Mouse (Mus musculus): ENCODE results near the gene Iqsec3. TPM values are rescaled to one million over a fixed set of nuclear protein-coding genes. Genes with fewer than 3 reads are reported as not detected.
A peak's percentile ranks its signal among the peaks of the same experiment; 100 is the strongest.
"Not testable (repeated sequence)": the region's sequence is repeated elsewhere in the genome, so short reads cannot be mapped to it uniquely, and the experiment has no call there.

The Iqsec3 gene
- polyA plus RNA-seq, 1 experiment from 2014 or later = not detected

DNA sequence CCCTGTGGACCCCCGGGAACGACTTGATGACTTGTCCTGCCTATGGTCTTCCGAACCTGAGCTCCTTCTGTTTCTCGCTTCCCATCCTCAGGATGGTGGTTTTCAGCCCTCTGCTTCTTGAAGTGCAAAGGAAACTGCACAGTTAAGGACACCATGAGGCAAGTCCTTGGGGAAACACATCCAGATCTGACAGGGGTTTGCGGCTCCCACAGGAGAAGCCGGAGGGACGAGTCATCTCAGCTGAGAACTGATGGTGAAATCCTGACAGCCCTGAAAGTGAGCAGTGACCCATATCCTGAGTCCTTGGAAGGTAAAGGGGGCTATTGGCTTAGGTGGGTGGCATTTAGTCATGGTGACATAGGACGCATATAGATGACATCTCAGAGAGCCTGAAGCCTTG is 92.9 kb downstream of the Iqsec3 start:
- Histone ChIP-seq H3K4me1 (ENCODE audit: insufficient read depth, low read depth, low read length) (no peaks in the 10 kb centered on the region), H3K4me2 (replicated peaks; ENCODE audit: low read depth, low read length) (no peak overlapping the region), H3K27me3 (replicated peaks; ENCODE audit: insufficient read depth, low read length) (no peaks in the 10 kb centered on the region), H3K27ac (ENCODE audit: low read length) (no peak overlapping the region), H3K9me3 (ENCODE audit: low read length) (no peaks in the 10 kb centered on the region), H3K9ac (replicated peaks; ENCODE audit: low read depth) (no peak overlapping the region), H3K4me3 (ENCODE audit: low read depth, low read length) (no peak overlapping the region), H3K36me3 (ENCODE audit: insufficient read depth, low read length) (no peaks in the 10 kb centered on the region)
- TF ChIP-seq EP300 (IDR thresholded peaks at IDR 0.05) = no peak
- TF ChIP-seq CTCF (IDR thresholded peaks at IDR 0.05) = no peak
- ATAC-seq (no peak), DNase-seq (ENCODE audit: low spot score) (no peak)
- 74% methylated on average over 8 of the region's 8 CpGs for WGBS

GRCm38 (mm10) chr6:121378256-121378655 is 95.2 kb downstream of the Iqsec3 start:
- no peaks in the 10 kb centered on the region for H3K27me3 ChIP-seq (replicated peaks; ENCODE audit: insufficient read depth, low read length)
- 61% methylated on average over 4 of the region's 4 CpGs for WGBS

DNA sequence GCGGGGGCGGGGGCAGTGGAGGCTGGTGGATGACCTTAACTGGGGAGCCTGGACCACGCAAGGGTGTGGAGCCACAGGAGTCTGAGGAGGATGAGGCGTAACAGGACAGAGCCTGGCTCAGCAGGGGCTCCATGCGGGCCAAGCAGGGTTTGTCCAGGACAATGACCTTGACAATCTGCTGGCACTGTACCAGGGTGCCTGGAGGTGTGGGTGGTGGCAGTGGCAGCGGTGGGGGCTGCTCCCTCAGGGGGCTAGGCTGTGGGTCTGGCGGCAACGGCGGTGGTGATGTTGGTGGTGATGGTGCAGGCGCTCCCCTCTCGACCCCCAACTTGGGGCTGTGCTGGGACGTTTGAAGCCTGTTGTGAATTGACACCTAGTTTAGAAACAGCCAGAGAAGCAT is 97.3 kb downstream of the Iqsec3 start:
- TF ChIP-seq EP300 (IDR thresholded peaks at IDR 0.05) (no peak), CTCF (IDR thresholded peaks at IDR 0.05) (no peak)
- Histone ChIP-seq H3K27me3 (replicated peaks; ENCODE audit: insufficient read depth, low read length) (no peaks in the 10 kb centered on the region), H3K4me1 (ENCODE audit: insufficient read depth, low read depth, low read length) (no peaks in the 10 kb centered on the region), H3K27ac (ENCODE audit: low read length) (no peak overlapping the region), H3K36me3 (ENCODE audit: insufficient read depth, low read length) (no peaks in the 10 kb centered on the region), H3K9me3 (ENCODE audit: low read length) (no peaks in the 10 kb centered on the region), H3K4me2 (replicated peaks; ENCODE audit: low read depth, low read length) (no peak overlapping the region), H3K4me3 (ENCODE audit: low read depth, low read length) (no peak overlapping the region), H3K9ac (replicated peaks; ENCODE audit: low read depth) (no peak overlapping the region)
- no peak for ATAC-seq
- WGBS = 61% methylated on average over 11 of the region's 12 CpGs
- no peak for DNase-seq (ENCODE audit: low spot score)

More at GRCm38 (mm10) chr6:121378256-121378655, 95.2 kb downstream of the Iqsec3 start:
- Histone ChIP-seq H3K36me3 (ENCODE audit: insufficient read depth, low read length) (no peaks in the 10 kb centered on the region), H3K4me2 (replicated peaks; ENCODE audit: low read depth, low read length) (no peak overlapping the region), H3K4me3 (ENCODE audit: low read depth, low read length) (no peak overlapping the region), H3K4me1 (ENCODE audit: insufficient read depth, low read depth, low read length) (no peaks in the 10 kb centered on the region), H3K9me3 (ENCODE audit: low read length) (no peaks in the 10 kb centered on the region), H3K9ac (replicated peaks; ENCODE audit: low read depth) (no peak overlapping the region), H3K27ac (ENCODE audit: low read length) (no peak overlapping the region)
- TF ChIP-seq CTCF (IDR thresholded peaks at IDR 0.05) (no peak), EP300 (IDR thresholded peaks at IDR 0.05) (no peak)
- ATAC-seq = no peak
- no peak for DNase-seq (ENCODE audit: low spot score)

GRCm38 (mm10) chr6:121371197-121371980 is 102.1 kb downstream of the Iqsec3 start:
- no peaks in the 10 kb centered on the region for H3K27me3 ChIP-seq (replicated peaks; ENCODE audit: insufficient read depth, low read length)
- H3K4me3 ChIP-seq (ENCODE audit: low read depth, low read length) = no peak overlapping the region
- no peak for DNase-seq (ENCODE audit: low spot score)
- H3K4me1 ChIP-seq (ENCODE audit: insufficient read depth, low read depth, low read length) = no peaks in the 10 kb centered on the region
- H3K9ac ChIP-seq (replicated peaks; ENCODE audit: low read depth) = no peak overlapping the region
- H3K36me3 ChIP-seq (ENCODE audit: insufficient read depth, low read length) = no peaks in the 10 kb centered on the region
- no peak for ATAC-seq
- TF ChIP-seq CTCF (IDR thresholded peaks at IDR 0.05) (no peak), EP300 (IDR thresholded peaks at IDR 0.05) (no peak)
- no peak overlapping the region for H3K27ac ChIP-seq (ENCODE audit: low read length)
- no peaks in the 10 kb centered on the region for H3K9me3 ChIP-seq (ENCODE audit: low read length)
- 46% methylated on average over 10 of the region's 10 CpGs for WGBS
- H3K4me2 ChIP-seq (replicated peaks; ENCODE audit: low read depth, low read length) = no peak overlapping the region

DNA sequence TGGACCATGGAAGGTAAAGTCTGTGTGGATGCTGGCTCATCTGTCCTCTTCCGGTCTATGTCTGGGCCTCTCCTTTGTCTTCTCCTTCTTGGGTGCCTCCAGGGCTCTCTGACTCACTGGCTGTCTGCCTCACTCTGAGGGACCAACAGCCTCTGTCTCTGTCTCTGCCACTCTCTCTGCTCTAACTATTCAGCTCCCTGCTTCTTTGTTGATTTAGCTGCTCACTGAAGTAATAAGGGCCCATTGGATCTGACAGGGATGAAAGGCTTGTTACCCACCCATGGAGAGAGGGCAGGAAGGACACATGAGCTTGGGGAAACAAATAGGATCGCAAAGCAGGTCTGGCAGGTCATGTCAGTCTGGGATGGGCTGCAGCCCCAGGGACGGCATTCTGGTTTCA is 106.4 kb downstream of the Iqsec3 start:
- TF ChIP-seq CTCF (IDR thresholded peaks at IDR 0.05) (no peak), EP300 (IDR thresholded peaks at IDR 0.05) (no peak)
- Histone ChIP-seq H3K4me1 (ENCODE audit: insufficient read depth, low read depth, low read length) (no peaks in the 10 kb centered on the region), H3K36me3 (ENCODE audit: insufficient read depth, low read length) (no peaks in the 10 kb centered on the region), H3K27me3 (replicated peaks; ENCODE audit: insufficient read depth, low read length) (no peaks in the 10 kb centered on the region), H3K9ac (replicated peaks; ENCODE audit: low read depth) (no peak overlapping the region), H3K9me3 (ENCODE audit: low read length) (no peaks in the 10 kb centered on the region), H3K4me3 (ENCODE audit: low read depth, low read length) (no peak overlapping the region), H3K4me2 (replicated peaks; ENCODE audit: low read depth, low read length) (no peak overlapping the region), H3K27ac (ENCODE audit: low read length) (no peak overlapping the region)
- ATAC-seq = no peak
- 50% methylated on average over 3 of the region's 3 CpGs for WGBS
- DNase-seq (ENCODE audit: low spot score) = no peak

DNA sequence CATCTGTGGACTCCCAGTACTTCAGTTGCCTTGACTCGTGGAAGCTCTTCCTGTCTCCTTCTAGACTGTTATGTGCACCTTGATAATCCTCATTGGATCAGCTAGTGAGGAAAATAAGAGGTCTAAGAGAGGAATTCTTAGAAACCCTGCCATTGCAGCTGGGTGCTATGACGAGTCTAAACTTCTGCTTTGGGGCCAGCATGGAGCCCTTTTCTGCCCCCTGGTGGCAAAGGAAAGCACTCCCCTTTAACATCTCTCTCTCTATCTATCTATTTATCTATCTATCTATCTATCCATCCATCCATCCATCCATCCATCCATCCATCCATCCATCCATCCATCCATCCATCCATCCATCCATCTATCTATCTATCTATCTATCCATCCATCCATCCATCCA is 106.9 kb downstream of the Iqsec3 start:
- TF ChIP-seq CTCF (IDR thresholded peaks at IDR 0.05) = peak; percentile 72
- not testable (repeated sequence) for H3K27ac ChIP-seq (ENCODE audit: low read length); H3K4me2 ChIP-seq (replicated peaks; ENCODE audit: low read depth, low read length); H3K4me3 ChIP-seq (ENCODE audit: low read depth, low read length); H3K27me3 ChIP-seq (replicated peaks; ENCODE audit: insufficient read depth, low read length); ATAC-seq; H3K4me1 ChIP-seq (ENCODE audit: insufficient read depth, low read depth, low read length); H3K9me3 ChIP-seq (ENCODE audit: low read length); H3K9ac ChIP-seq (replicated peaks; ENCODE audit: low read depth); H3K36me3 ChIP-seq (ENCODE audit: insufficient read depth, low read length)
- WGBS = 15% methylated on average over 2 of the region's 2 CpGs
- DNase-seq (ENCODE audit: low spot score) = peak; percentile 61

Data from lung, postnatal 0 days (tissue).